Mouse (Mus musculus): ENCODE measurements around the gene Lig1. TPM values are rescaled to one million over a fixed set of nuclear protein-coding genes. Genes with fewer than 3 reads are reported as not detected.

The Lig1 gene
- polyA plus RNA-seq, 1 experiment from 2014 or later = 185 TPM

DNA sequence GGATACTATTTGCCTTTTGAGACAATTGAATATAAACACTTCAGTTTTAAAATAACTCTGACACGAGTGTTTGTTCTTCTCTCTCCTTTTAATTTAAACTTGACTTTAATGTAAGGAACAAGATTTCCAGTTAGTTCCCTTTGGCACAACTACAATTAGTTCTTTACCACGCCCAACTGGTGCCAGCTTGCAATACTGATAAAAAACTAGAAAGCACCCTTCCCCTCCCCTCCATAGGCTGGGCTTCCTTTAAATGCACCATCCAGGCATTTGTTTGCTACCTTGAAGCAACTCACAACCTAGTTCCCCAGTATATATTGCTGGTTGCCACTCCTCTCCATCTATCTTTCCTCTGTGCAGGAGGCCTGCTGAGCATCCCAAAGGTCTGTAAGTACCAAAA is 47.2 kb downstream of the Lig1 start, which contains the start of gene Pla2g4c:
TSS of gene Pla2g4c (plus strand) at position 340 of the 400 bp plus-strand sequence.
- Histone ChIP-seq H3K4me3 (ENCODE audit: low read depth, low read length) (no peak within 1 kb of the TSS), H3K4me1 (ENCODE audit: control insufficient read depth, insufficient read depth, low read length) (no peaks in the 10 kb centered on the region), H3K27ac (replicated peaks; ENCODE audit: low read depth, low read length) (no peak within 1 kb of the TSS), H3K9me3 (ENCODE audit: control insufficient read depth, low read length) (no peaks in the 10 kb centered on the region), H3K9ac (ENCODE audit: low read length) (no peak within 1 kb of the TSS), H3K36me3 (ENCODE audit: control insufficient read depth, insufficient read depth, low read length) (no peaks in the 10 kb centered on the region), H3K27me3 (ENCODE audit: control insufficient read depth, insufficient read depth, low read length) (no peaks in the 10 kb centered on the region), H3K4me2 (ENCODE audit: low read depth, severe bottlenecking) (no peak within 1 kb of the TSS)
- no peak for ATAC-seq (ENCODE audit: insufficient number of reproducible peaks, low FRiP score, low TSS enrichment, low read depth)
- no peak for DNase-seq (ENCODE audit: low spot score)
- 94% methylated on average over 2 of the region's 2 CpGs for WGBS

DNA sequence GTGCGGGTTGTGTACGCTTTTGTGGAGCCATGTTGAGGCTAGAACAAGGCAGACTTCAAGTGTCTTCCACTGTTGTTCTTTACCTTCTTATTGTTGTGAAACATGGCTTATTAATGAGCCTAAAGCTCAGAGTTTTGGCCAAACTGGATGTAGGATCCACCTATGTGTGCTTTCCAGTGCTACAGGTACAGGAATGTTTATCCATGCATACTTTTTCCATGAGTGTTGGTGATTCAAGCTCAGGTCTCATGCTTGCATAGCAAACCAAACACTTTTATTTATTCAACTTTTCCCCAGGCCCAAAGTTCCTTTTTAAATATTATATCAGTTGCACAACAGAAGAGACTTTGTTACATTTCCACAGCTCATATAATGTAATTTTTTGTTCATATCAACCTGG is 53.5 kb downstream of the Lig1 start:
- H3K9ac ChIP-seq (ENCODE audit: low read length) = no peak overlapping the region
- H3K36me3 ChIP-seq (ENCODE audit: control insufficient read depth, insufficient read depth, low read length) = no peaks in the 10 kb centered on the region
- no peak for ATAC-seq (ENCODE audit: insufficient number of reproducible peaks, low FRiP score, low TSS enrichment, low read depth)
- no peak overlapping the region for H3K4me2 ChIP-seq (ENCODE audit: low read depth, severe bottlenecking)
- H3K27ac ChIP-seq (replicated peaks; ENCODE audit: low read depth, low read length) = no peak overlapping the region
- 95% methylated on average over 2 of the region's 2 CpGs for WGBS
- no peak for DNase-seq (ENCODE audit: low spot score)
- H3K27me3 ChIP-seq (ENCODE audit: control insufficient read depth, insufficient read depth, low read length) = no peaks in the 10 kb centered on the region
- H3K4me1 ChIP-seq (ENCODE audit: control insufficient read depth, insufficient read depth, low read length) = no peaks in the 10 kb centered on the region
- no peaks in the 10 kb centered on the region for H3K9me3 ChIP-seq (ENCODE audit: control insufficient read depth, low read length)
- no peak overlapping the region for H3K4me3 ChIP-seq (ENCODE audit: low read depth, low read length)

DNA sequence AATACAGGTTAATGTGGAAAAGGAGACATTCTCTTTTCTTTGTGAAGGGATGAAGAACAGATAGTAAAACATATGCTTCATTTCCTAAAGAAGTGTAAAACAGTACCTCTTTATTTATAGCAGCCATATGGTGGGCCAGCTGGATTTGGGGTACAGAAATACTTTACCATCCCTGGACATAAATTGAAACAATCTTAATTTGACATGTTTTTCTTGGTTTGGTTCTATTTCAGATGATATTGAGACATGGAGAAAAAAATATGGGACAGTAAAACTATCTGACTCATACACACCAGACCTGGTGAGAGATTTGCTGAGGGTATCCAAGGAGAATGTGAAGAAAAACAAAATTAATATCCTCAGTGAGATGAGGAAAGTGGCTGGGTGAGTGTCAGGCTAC is 78.9 kb downstream of the Lig1 start:
- no peaks in the 10 kb centered on the region for H3K9me3 ChIP-seq (ENCODE audit: control insufficient read depth, low read length)
- DNase-seq (ENCODE audit: low spot score) (no peak), ATAC-seq (ENCODE audit: insufficient number of reproducible peaks, low FRiP score, low TSS enrichment, low read depth) (no peak)
- no peak overlapping the region for H3K4me3 ChIP-seq (ENCODE audit: low read depth, low read length)
- H3K9ac ChIP-seq (ENCODE audit: low read length) = no peak overlapping the region
- H3K4me1 ChIP-seq (ENCODE audit: control insufficient read depth, insufficient read depth, low read length) = no peaks in the 10 kb centered on the region
- no peak overlapping the region for H3K4me2 ChIP-seq (ENCODE audit: low read depth, severe bottlenecking)
- no peaks in the 10 kb centered on the region for H3K27me3 ChIP-seq (ENCODE audit: control insufficient read depth, insufficient read depth, low read length)
- no peak overlapping the region for H3K27ac ChIP-seq (replicated peaks; ENCODE audit: low read depth, low read length)
- peaks cover 13% of the 10 kb centered on the region; the same call in 1 of the 2 replicates for H3K36me3 ChIP-seq (ENCODE audit: control insufficient read depth, insufficient read depth, low read length)

Other genes with a start within 250 kb of the Lig1 start
- gene Chmp2a, start 242.5 kb upstream of the Lig1 start, polyA plus RNA-seq (2014; fragmentation: Nextera tagmentation; extraction: Ambion mirVana) = 84.2 and 93.8 TPM in 2 replicates
- gene Ube2m, start 239.0 kb upstream of the Lig1 start, polyA plus RNA-seq (2014; fragmentation: Nextera tagmentation; extraction: Ambion mirVana) = 199 TPM in 2 replicates
- 2.3 TPM in 2 replicates for gene Mzf1, start 222.5 kb upstream of the Lig1 start, polyA plus RNA-seq (2014; fragmentation: Nextera tagmentation; extraction: Ambion mirVana)
- not detected in 2 replicates for gene Vmn1r85, start 182.1 kb upstream of the Lig1 start, polyA plus RNA-seq (2014; fragmentation: Nextera tagmentation; extraction: Ambion mirVana)
- not detected in 2 replicates for gene Vmn1r86, start 157.4 kb upstream of the Lig1 start, polyA plus RNA-seq (2014; fragmentation: Nextera tagmentation; extraction: Ambion mirVana)
- not detected in 2 replicates for gene Vmn1r87, start 137.1 kb upstream of the Lig1 start, polyA plus RNA-seq (2014; fragmentation: Nextera tagmentation; extraction: Ambion mirVana)
- not detected in 2 replicates for gene Vmn1r88, start 117.7 kb upstream of the Lig1 start, polyA plus RNA-seq (2014; fragmentation: Nextera tagmentation; extraction: Ambion mirVana)
- not detected in 2 replicates for gene Vmn1r89, start 64.3 kb upstream of the Lig1 start, polyA plus RNA-seq (2014; fragmentation: Nextera tagmentation; extraction: Ambion mirVana)
- 5.1 and 5.8 TPM in 2 replicates for gene Zswim9, start 1.4 kb downstream of the Lig1 start, polyA plus RNA-seq (2014; fragmentation: Nextera tagmentation; extraction: Ambion mirVana)
- 1.8 and 1.9 TPM in 2 replicates for gene Pla2g4c, start 47.4 kb downstream of the Lig1 start, polyA plus RNA-seq (2014; fragmentation: Nextera tagmentation; extraction: Ambion mirVana)
- gene Cabp5, start 120.8 kb downstream of the Lig1 start, polyA plus RNA-seq (2014; fragmentation: Nextera tagmentation; extraction: Ambion mirVana) = not detected in 2 replicates
- gene Bsph1, start 173.6 kb downstream of the Lig1 start, polyA plus RNA-seq (2014; fragmentation: Nextera tagmentation; extraction: Ambion mirVana) = not detected in 2 replicates

Data from limb, embryonic 11.5 days (tissue).